In genomic region chr2:132945326-132946207, GRCm38 (mm10) we compare ENCODE assay signal across 8 mouse cellular contexts. TPM values are rescaled to one million over a fixed set of nuclear protein-coding genes. Genes with fewer than 3 reads are reported as not detected.
A peak's percentile ranks its signal among the peaks of the same experiment; 100 is the strongest.
DNase-seq lines count a peak whose midpoint lies in the region; ATAC-seq and TF ChIP-seq lines count a peak whose summit lies in the region.

Gene Fermt1 (minus strand): TSS chr2:132945906.

- no peak within 1 kb of the TSS for H3K27ac ChIP-seq in gastrocnemius, adult 2 months
- H3K27ac ChIP-seq in hindbrain, embryonic 11.5 days (ENCODE audit: low read depth, low read length) = no peak within 1 kb of the TSS
- H3K27ac ChIP-seq in limb, embryonic 13.5 days = peak within 1 kb of the TSS; percentile 55; the same call in 1 of the 2 replicates

- H3K4me1 ChIP-seq in hindbrain, embryonic 11.5 days (replicated peaks; ENCODE audit: control insufficient read depth, insufficient read depth, low read length) = 0 out of 2 replicates have a peak, but pooled peaks cover 4% of the 10 kb centered on the region
- peaks cover 14% of the 10 kb centered on the region for H3K4me1 ChIP-seq in limb, embryonic 13.5 days

- no peaks in the 10 kb centered on the region for H3K36me3 ChIP-seq in hindbrain, embryonic 11.5 days (ENCODE audit: control insufficient read depth, insufficient read depth, low read length)
- no peaks in the 10 kb centered on the region for H3K36me3 ChIP-seq in limb, embryonic 13.5 days

- peak within 1 kb of the TSS; percentile 65 for H3K4me2 ChIP-seq in hindbrain, embryonic 11.5 days (replicated peaks; ENCODE audit: low read depth, low read length)
- peak within 1 kb of the TSS; percentile 69 for H3K4me2 ChIP-seq in limb, embryonic 13.5 days (replicated peaks)

- peak; percentile 80 for ATAC-seq in hindbrain, embryonic 11.5 days (ENCODE audit: low FRiP score)
- ATAC-seq in limb, embryonic 13.5 days (ENCODE audit: low FRiP score, low read depth) = peak; percentile 64

- peak within 1 kb of the TSS; percentile 45 for H3K4me3 ChIP-seq in gastrocnemius, adult 2 months
- H3K4me3 ChIP-seq in hindbrain, embryonic 11.5 days (ENCODE audit: low read depth, low read length) = peak within 1 kb of the TSS; percentile 32
- H3K4me3 ChIP-seq in limb, embryonic 13.5 days = peak within 1 kb of the TSS; percentile 46

- TF ChIP-seq CTCF in gastrocnemius, adult 2 months (IDR thresholded peaks at IDR 0.05) = no peak
- no peak for TF ChIP-seq CTCF in brain, embryonic 14.5 days (IDR thresholded peaks at IDR 0.05; ENCODE audit: borderline replicate concordance, extremely low read depth, insufficient read depth, insufficient read length)

- DNase-seq in gastrocnemius, adult 2 months = no peak
- DNase-seq in gastrocnemius, postnatal 36 days = no peak
- peak; percentile 39 for DNase-seq in brain, embryonic 14.5 days (ENCODE audit: low read depth)
- DNase-seq in hindbrain, embryonic 11.5 days (ENCODE audit: low spot score) = peak; percentile 43
- peak; percentile 51 for DNase-seq in retina, embryonic 14.5 days (ENCODE audit: low spot score)
- no peak for DNase-seq in layer of hippocampus, adult 9-11 months
- DNase-seq in right cerebral cortex, postnatal 10 days (ENCODE audit: low spot score in 2 of 2) = no peak

- intact Hi-C loops in gastrocnemius, adult 2 months (cut with DNase I) = no loop called here
- intact Hi-C loops in gastrocnemius, postnatal 36 days (cut with DNase I) = no loop called here

- H3K27me3 ChIP-seq in hindbrain, embryonic 11.5 days (ENCODE audit: control insufficient read depth, insufficient read depth, low read length) = peaks cover 34% of the 10 kb centered on the region
- H3K27me3 ChIP-seq in limb, embryonic 13.5 days = peaks cover 56% of the 10 kb centered on the region

- no peaks in the 10 kb centered on the region for H3K9me3 ChIP-seq in hindbrain, embryonic 11.5 days (ENCODE audit: control insufficient read depth, low read length)
- H3K9me3 ChIP-seq in limb, embryonic 13.5 days = no peaks in the 10 kb centered on the region

- TF ChIP-seq POLR2A in brain, embryonic 14.5 days (IDR thresholded peaks at IDR 0.05; ENCODE audit: borderline replicate concordance, extremely low read depth, insufficient read depth, insufficient read length, poor library complexity, severe bottlenecking) = no peak

- 6% methylated on average over 37 of the region's 37 CpGs for WGBS in hindbrain, embryonic 11.5 days
- 4% methylated on average over 35 of the region's 37 CpGs for WGBS in limb, embryonic 13.5 days

- H3K9ac ChIP-seq in hindbrain, embryonic 11.5 days (ENCODE audit: low read depth, low read length) = 0 out of 2 replicates have a peak within 1 kb of the TSS, but pooled peaks have one; percentile 23
- peak within 1 kb of the TSS; percentile 50 for H3K9ac ChIP-seq in limb, embryonic 13.5 days

RNA-seq across cellular contexts. Expression of gene Fermt1, which starts in this region (rescaled TPM):
- total RNA-seq in gastrocnemius, adult 2 months (2021) = not detected
- total RNA-seq in gastrocnemius, postnatal 36 days (2021) = not detected
- polyA plus RNA-seq in brain, embryonic 14.5 days (2012; rRNA removed) = 0.18 and 0.36 TPM in 2 replicates
- polyA plus RNA-seq in hindbrain, embryonic 11.5 days (2014; fragmentation: Nextera tagmentation; extraction: Ambion mirVana) = 1.6 and 6.0 TPM in 2 replicates
- 13.0 and 20.1 TPM in 2 replicates for polyA plus RNA-seq in limb, embryonic 13.5 days (2015; fragmentation: Nextera tagmentation; extraction: Ambion mirVana)

Comparison
In these comparisons a context has a peak if more than half of its experiments do, and no peak if none do; other contexts are left out.
1. Peak in DNase-seq in brain, embryonic 14.5 days; RNA of the gene not detected or under 1 TPM.
2. DNase-seq: peak in hindbrain, embryonic 11.5 days (single experiment) and retina, embryonic 14.5 days (single experiment); none in gastrocnemius, adult 2 months (single experiment), gastrocnemius, postnatal 36 days (0 of 2), layer of hippocampus, adult 9-11 months (single experiment) and right cerebral cortex, postnatal 10 days (0 of 2).
3. Peak in every context shown above with its lines, with median percentiles within 50 percentile points of each other: H3K4me3 ChIP-seq.